Mouse (Mus musculus) myocyte (in vitro differentiated cells): ENCODE results near the gene Casz1.

Experiments used
- CEBPB ChIP-seq: IDR thresholded peaks from 2 replicates; pipeline ENCODE4 v1.6.1; 2011; ENCODE audit warnings: mild to moderate bottlenecking, moderate library complexity; ENCODE audit not compliant: poor library complexity, insufficient read depth, severe bottlenecking
- E2F4 ChIP-seq: IDR thresholded peaks from one replicate; pipeline ENCODE4 v1.6.1; 2011; ENCODE audit warnings: mild to moderate bottlenecking, control low read depth, moderate library complexity; ENCODE audit not compliant: insufficient read depth
- MAX ChIP-seq: IDR thresholded peaks from one replicate; pipeline ENCODE4 v1.6.1; 2011; ENCODE audit warnings: low read depth, mild to moderate bottlenecking, control low read depth
- MYOD1 ChIP-seq, 3 experiments: IDR thresholded peaks; one replicate each; pipeline ENCODE4 v1.6.1; 2011; ENCODE audit warnings: control low read depth in 2 of 3, low read depth in 2 of 3, mild to moderate bottlenecking in 2 of 3, moderate library complexity in 1 of 3; ENCODE audit not compliant: insufficient read length in 2 of 3, control insufficient read depth in 1 of 3
- MYOG ChIP-seq, 3 experiments: IDR thresholded peaks; one replicate each; pipeline ENCODE4 v1.6.1; 2011; ENCODE audit warnings: control low read depth in 2 of 3, low read depth in 2 of 3, mild to moderate bottlenecking in 2 of 3; ENCODE audit not compliant: insufficient read length in 2 of 3, control insufficient read depth in 1 of 3, insufficient read depth in 1 of 3
- POLR2A ChIP-seq: IDR thresholded peaks from one replicate; pipeline ENCODE4 v1.6.1; 2011; ENCODE audit warnings: low read depth, mild to moderate bottlenecking, control low read depth, moderate library complexity; ENCODE audit not compliant: insufficient read length
- POLR2AphosphoS2 ChIP-seq: IDR thresholded peaks from one replicate; pipeline ENCODE4 v1.6.1; 2011; ENCODE audit warnings: low read depth, control low read depth; ENCODE audit not compliant: insufficient read length
- REST ChIP-seq: IDR thresholded peaks from one replicate; pipeline ENCODE4 v1.6.1; 2011; ENCODE audit warnings: mild to moderate bottlenecking, control low read depth, moderate library complexity; ENCODE audit not compliant: insufficient read depth, insufficient read length
- SRF ChIP-seq: IDR thresholded peaks from one replicate; pipeline ENCODE4 v1.6.1; 2011; ENCODE audit warnings: low read depth; ENCODE audit not compliant: control insufficient read depth, insufficient read length
- TCF12 ChIP-seq: IDR thresholded peaks from one replicate; pipeline ENCODE4 v1.6.1; 2011; ENCODE audit warnings: mild to moderate bottlenecking, control low read depth; ENCODE audit not compliant: poor library complexity, insufficient read depth, severe bottlenecking
- USF1 ChIP-seq: IDR thresholded peaks from one replicate; pipeline ENCODE4 v1.6.1; 2011; ENCODE audit warnings: low read depth, mild to moderate bottlenecking, control low read depth, moderate library complexity

DNA sequence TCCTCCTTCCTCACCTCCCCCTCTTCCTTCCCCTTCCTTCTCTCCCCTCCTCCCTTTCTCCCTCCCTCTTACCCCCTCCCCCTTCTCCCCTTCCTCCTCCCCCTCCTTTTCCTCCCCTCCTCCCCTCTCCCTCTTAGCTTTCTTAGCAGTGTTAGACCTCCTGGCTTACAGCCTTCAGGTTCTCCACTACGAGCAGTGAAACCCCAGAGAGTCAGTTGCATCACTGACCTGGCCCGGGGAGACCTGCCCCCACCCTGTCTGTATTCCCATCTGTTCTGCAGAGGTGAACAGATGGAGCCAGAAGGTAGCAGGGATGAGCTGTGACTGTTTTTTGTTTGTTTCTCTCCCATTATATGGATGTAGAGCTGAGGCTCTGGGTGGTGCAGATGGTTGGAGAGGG lies 49.9 kb downstream of the Casz1 start:
- TF ChIP-seq MAX (no peak), POLR2AphosphoS2 (no peak), E2F4 (no peak), CEBPB (no peak), POLR2A (no peak), USF1 (no peak), MYOD1 (IDR thresholded peaks at IDR 0.05; ENCODE audit: control insufficient read depth in 1 of 3, insufficient read length in 2 of 3, low read depth in 2 of 3) (no peak), TCF12 (no peak), SRF (no peak), REST (no peak), MYOG (IDR thresholded peaks at IDR 0.05; ENCODE audit: control insufficient read depth in 1 of 3, insufficient read depth in 1 of 3, insufficient read length in 2 of 3, low read depth in 2 of 3) (no peak)
